Mouse (Mus musculus) erythroid progenitor cell, adult 5-6 weeks (primary cell): Measurements from ENCODE around the gene March9. TPM values are rescaled to one million over a fixed set of nuclear protein-coding genes. Genes with fewer than 3 reads are reported as not detected.
"Not testable (repeated sequence)": the region's sequence is repeated elsewhere in the genome, so short reads cannot be mapped to it uniquely, and the experiment has no call there.

ENCODE experiments used
- ATAC-seq: replicated peaks from 2 replicates; pipeline ENCODE4 v1.8.0; 2016; ENCODE audit warnings: moderate number of reproducible peaks, mild to moderate bottlenecking, moderate TSS enrichment, inconsistent platforms; ENCODE audit not compliant: poor library complexity, low FRiP score, severe bottlenecking
- total RNA-seq, 2 experiments: library from RNA; stranded (forward) in 1 of 2; stranded (reverse) in 1 of 2; fragments of 150-400 nt in 1 of 2; fragments of 186-747, 209-891 nt in 1 of 2; gene quantifications; 2 replicates each; pipeline versions ENCODE4 v1.2.3 to v1.2.4; 2015 to 2017; ENCODE audit warnings: low replicate concordance in 2 of 2

The March9 gene
- total RNA-seq, 2 experiments from 2014 or later, result not detected

GRCm38 (mm10) chr10:127080901-127081780 is 21.2 kb upstream of the March9 start:
- ATAC-seq, result no peak

- ATAC-seq, result no peak
Measured at GRCm38 (mm10) chr10:127079665-127080391, 19.8 kb upstream of the March9 start.

- no peak for ATAC-seq
Measured at GRCm38 (mm10) chr10:127078677-127079575, 18.9 kb upstream of the March9 start.

GRCm38 (mm10) chr10:127078001-127078676 is 18.2 kb upstream of the March9 start:
- no peak for ATAC-seq

- no peak for ATAC-seq
Measured at GRCm38 (mm10) chr10:127077515-127077914, 17.5 kb upstream of the March9 start.

GRCm38 (mm10) chr10:127076082-127076481 is 16.1 kb upstream of the March9 start:
- no peak for ATAC-seq

GRCm38 (mm10) chr10:127075651-127076050 is 15.7 kb upstream of the March9 start:
- ATAC-seq, result no peak

GRCm38 (mm10) chr10:127075080-127075479 is 15.1 kb upstream of the March9 start, which contains the start of gene Agap2:
Gene Agap2, plus strand, starts transcription at chr10:127075284.
- no peak for ATAC-seq

GRCm38 (mm10) chr10:127073981-127074380 is 14.0 kb upstream of the March9 start:
- no peak for ATAC-seq

- not testable (repeated sequence) for ATAC-seq
Measured at GRCm38 (mm10) chr10:127072969-127073368, 13.0 kb upstream of the March9 start.

- not testable (repeated sequence) for ATAC-seq
Measured at GRCm38 (mm10) chr10:127072270-127072669, 12.3 kb upstream of the March9 start.

GRCm38 (mm10) chr10:127071203-127071602 is 11.2 kb upstream of the March9 start:
- ATAC-seq, result no peak

- peak; percentile 91 for ATAC-seq
Measured at GRCm38 (mm10) chr10:127070190-127071121, 10.5 kb upstream of the March9 start, which contains the start of gene Tspan31. Gene Tspan31, minus strand, starts transcription at chr10:127070264.

GRCm38 (mm10) chr10:127069281-127070189 is 9.6 kb upstream of the March9 start:
- 0 out of 2 replicates have a peak, but pooled peaks have one; percentile 8 for ATAC-seq

GRCm38 (mm10) chr10:127068360-127069038 is 8.5 kb upstream of the March9 start:
- no peak for ATAC-seq

- no peak for ATAC-seq
Measured at GRCm38 (mm10) chr10:127066519-127067018, 6.6 kb upstream of the March9 start.
